Mouse (Mus musculus) stomach, embryonic 16.5 days (tissue): ENCODE measurements around the gene Zfp609. TPM values are rescaled to one million over a fixed set of nuclear protein-coding genes. Genes with fewer than 3 reads are reported as not detected.

Source experiments
- ATAC-seq: fragments of 200-750 bp; cut with Nextera tagmentation; 2 replicates; pipeline ENCODE4 v1.8.0; 2017; ENCODE audit warnings: moderate number of reproducible peaks, moderate TSS enrichment; ENCODE audit not compliant: insufficient read depth, low FRiP score
- H3K27ac ChIP-seq: fragments of 300-500 bp; sonication (generic); 2 replicates; pipeline ENCODE4 v1.5.1; 2014; ENCODE audit warnings: low read length
- H3K27me3 ChIP-seq: fragments of 300-500 bp; sonication (generic); 2 replicates; pipeline ENCODE4 v1.6.1; 2014; ENCODE audit warnings: low read length, control low read depth, mixed read lengths; ENCODE audit not compliant: control insufficient read depth, insufficient read depth
- H3K36me3 ChIP-seq: fragments of 300-500 bp; sonication (generic); 2 replicates; pipeline ENCODE4 v1.6.1; 2014; ENCODE audit warnings: low read length; ENCODE audit not compliant: control insufficient read depth, insufficient read depth
- H3K4me1 ChIP-seq: fragments of 300-500 bp; sonication (generic); 2 replicates; pipeline ENCODE4 v1.6.1; 2014; ENCODE audit warnings: low read length, control low read depth, mixed read lengths; ENCODE audit not compliant: control insufficient read depth, insufficient read depth
- H3K4me2 ChIP-seq: fragments of 300-500 bp; sonication (generic); 2 replicates; pipeline ENCODE4 v1.6.1; 2014; ENCODE audit warnings: low read depth, low read length, mixed read lengths
- H3K4me3 ChIP-seq: fragments of 300-500 bp; sonication (generic); replicated peaks from 2 replicates; pipeline ENCODE4 v1.5.1; 2014; ENCODE audit warnings: mild to moderate bottlenecking, low read length
- H3K9ac ChIP-seq: fragments of 300-500 bp; sonication (generic); 2 replicates; pipeline ENCODE4 v1.6.1; 2014; ENCODE audit warnings: low read length
- H3K9me3 ChIP-seq: fragments of 300-500 bp; sonication (generic); replicated peaks from 2 replicates; pipeline ENCODE4 v1.6.1; 2016; ENCODE audit warnings: low read length, control low read depth; ENCODE audit not compliant: control insufficient read depth
- WGBS: fragments of 180-500 bp; shearing (Covaris S2); extraction: QIAGEN DNeasy Blood & Tissue Kit; methylation state at CpG from one replicate; pipeline ENCODE4 v1.1.7; 2014; 5-methylcytosine and 5-hydroxymethylcytosine counted together
- polyA plus RNA-seq: library from polyadenylated mRNA; unstranded; fragments of >200 nt; fragmentation: Nextera tagmentation; extraction: Ambion mirVana; gene quantifications from 2 replicates; pipeline ENCODE4 v1.2.1, GENCODE M21; 2015

Zfp609 gene
- polyA plus RNA-seq, 1 experiment from 2014 or later, result 5.0 TPM

DNA sequence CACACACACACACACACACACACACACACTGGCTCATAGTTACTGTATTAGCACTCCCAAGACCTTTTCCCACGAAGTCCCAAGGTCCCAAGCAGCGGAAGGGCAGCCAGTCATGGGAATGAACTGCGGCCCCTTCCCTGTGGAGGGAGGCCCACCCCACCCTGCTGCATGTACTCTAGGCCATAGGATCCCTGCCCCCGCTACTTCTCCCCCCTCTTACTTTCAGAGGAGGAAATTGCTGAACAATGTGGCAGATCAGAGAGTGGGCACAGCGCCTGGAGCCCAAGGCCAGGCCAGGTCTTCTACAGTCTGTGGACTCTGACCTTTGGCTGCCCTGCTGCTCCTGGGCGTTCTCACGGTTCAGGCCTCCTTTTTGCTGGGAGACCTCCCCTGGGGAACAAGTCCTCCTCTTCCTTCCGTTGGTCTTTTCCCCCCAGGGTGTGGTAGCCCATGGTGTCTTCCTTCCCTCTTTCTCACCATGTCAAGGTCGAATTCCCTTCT lies 155.9 kb downstream of the Zfp609 start:
- H3K36me3 ChIP-seq, result no peaks in the 10 kb centered on the region
- ATAC-seq, result peak; percentile 35; the same call in 1 of the 2 replicates
- H3K9me3 ChIP-seq, result no peaks in the 10 kb centered on the region
- H3K27ac ChIP-seq, result no peak overlapping the region; the same call in 1 of the 2 replicates
- peaks cover 6% of the 10 kb centered on the region for H3K4me1 ChIP-seq
- no peak overlapping the region for H3K4me2 ChIP-seq
- no peak overlapping the region for H3K4me3 ChIP-seq
- 54% methylated on average over 9 of the region's 9 CpGs for WGBS
- no peak overlapping the region for H3K9ac ChIP-seq
- no peaks in the 10 kb centered on the region for H3K27me3 ChIP-seq

- Histone ChIP-seq H3K27me3 (no peaks in the 10 kb centered on the region), H3K4me2 (no peak within 1 kb of the TSS), H3K27ac (no peak within 1 kb of the TSS), H3K36me3 (no peaks in the 10 kb centered on the region), H3K4me1 (peaks cover 6% of the 10 kb centered on the region), H3K9me3 (no peaks in the 10 kb centered on the region), H3K9ac (no peak within 1 kb of the TSS), H3K4me3 (no peak within 1 kb of the TSS)
- 93% methylated on average over 8 of the region's 8 CpGs for WGBS
- no peak for ATAC-seq
Measured at GRCm38 (mm10) chr9:65667701-65668100, 159.7 kb downstream of the Zfp609 start, which contains the start of gene Oaz2. Gene Oaz2, plus strand, starts transcription at chr9:65668001.

DNA sequence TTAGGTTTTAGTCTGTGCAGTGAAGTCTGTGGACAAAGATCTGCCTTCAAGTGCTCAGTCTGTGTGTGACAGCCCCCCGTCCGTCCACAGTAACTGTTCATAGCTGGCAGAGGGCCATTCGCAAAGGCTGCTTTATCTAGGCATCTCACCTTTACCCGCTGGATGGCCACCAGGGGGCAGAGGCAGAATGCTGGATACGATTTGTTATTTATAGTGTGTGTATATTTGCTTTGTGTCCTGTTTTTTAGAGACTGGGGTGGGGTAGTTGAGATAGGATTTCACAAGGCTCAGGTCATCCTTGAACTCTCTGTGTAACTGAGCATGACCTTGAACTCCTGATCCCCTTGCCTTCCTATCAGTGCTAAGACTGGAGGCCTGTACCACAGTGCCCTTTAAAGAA lies 161.3 kb downstream of the Zfp609 start:
- no peaks in the 10 kb centered on the region for H3K4me1 ChIP-seq
- ATAC-seq, result 0 out of 2 replicates have a peak, but pooled peaks have one; percentile 29
- H3K4me3 ChIP-seq, result no peak overlapping the region
- no peaks in the 10 kb centered on the region for H3K9me3 ChIP-seq
- WGBS, result 18% methylated on average over 5 of the region's 5 CpGs
- no peak overlapping the region for H3K9ac ChIP-seq
- H3K27ac ChIP-seq, result no peak overlapping the region
- H3K27me3 ChIP-seq, result no peaks in the 10 kb centered on the region
- H3K36me3 ChIP-seq, result no peaks in the 10 kb centered on the region
- no peak overlapping the region for H3K4me2 ChIP-seq

GRCm38 (mm10) chr9:65664163-65664562 lies 163.2 kb downstream of the Zfp609 start:
- under 1% methylated on average over 3 of the region's 3 CpGs for WGBS
- Histone ChIP-seq H3K9ac (no peak overlapping the region), H3K4me2 (no peak overlapping the region), H3K27me3 (no peaks in the 10 kb centered on the region), H3K27ac (no peak overlapping the region), H3K9me3 (no peaks in the 10 kb centered on the region), H3K36me3 (no peaks in the 10 kb centered on the region), H3K4me3 (no peak overlapping the region), H3K4me1 (no peaks in the 10 kb centered on the region; the same call in 1 of the 2 replicates)
- ATAC-seq, result no peak

GRCm38 (mm10) chr9:65661493-65661892 lies 165.9 kb downstream of the Zfp609 start:
- no peak for ATAC-seq
- 56% methylated on average over 1 of the region's 1 CpGs for WGBS
- no peaks in the 10 kb centered on the region for H3K9me3 ChIP-seq

DNA sequence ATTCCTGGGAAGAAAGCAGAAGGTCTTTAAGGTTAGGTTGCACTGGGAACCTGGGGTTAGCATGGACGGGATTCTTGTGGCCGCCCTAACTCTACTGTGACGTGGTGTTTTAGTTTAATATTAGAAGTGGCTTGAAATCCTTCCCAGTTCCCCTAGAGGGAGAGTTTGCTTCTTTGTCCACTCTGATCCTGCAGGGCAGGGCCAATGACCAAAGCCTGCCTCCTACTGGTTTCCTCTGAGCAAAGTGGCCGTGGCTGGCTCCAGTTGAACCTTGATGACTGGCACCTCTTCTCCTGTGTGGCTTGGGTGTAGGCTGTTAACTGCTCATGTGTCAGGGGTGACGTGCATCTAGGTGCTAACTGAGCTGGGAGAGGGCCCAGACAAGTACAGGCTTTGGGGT lies 166.3 kb downstream of the Zfp609 start:
- H3K27ac ChIP-seq, result no peak overlapping the region
- no peak for ATAC-seq

More at GRCm38 (mm10) chr9:65661493-65661892, 165.9 kb downstream of the Zfp609 start:
- no peak overlapping the region for H3K4me2 ChIP-seq
- no peaks in the 10 kb centered on the region for H3K36me3 ChIP-seq
- no peaks in the 10 kb centered on the region; the same call in 1 of the 2 replicates for H3K4me1 ChIP-seq
- H3K27me3 ChIP-seq, result no peaks in the 10 kb centered on the region
- no peak overlapping the region for H3K27ac ChIP-seq
- H3K4me3 ChIP-seq, result no peak overlapping the region
- H3K9ac ChIP-seq, result peak overlapping the region; percentile 10; the same call in 1 of the 2 replicates

GRCm38 (mm10) chr9:65657218-65657617 lies 170.1 kb downstream of the Zfp609 start:
- Histone ChIP-seq H3K4me1 (no peaks in the 10 kb centered on the region; the same call in 1 of the 2 replicates), H3K4me2 (no peak overlapping the region), H3K36me3 (no peaks in the 10 kb centered on the region), H3K4me3 (no peak overlapping the region), H3K27ac (no peak overlapping the region), H3K9ac (no peak overlapping the region), H3K9me3 (no peaks in the 10 kb centered on the region), H3K27me3 (no peaks in the 10 kb centered on the region)
- 88% methylated on average over 3 of the region's 3 CpGs for WGBS
- no peak for ATAC-seq

More for the DNA sequence above, 166.3 kb downstream of the Zfp609 start:
- no peaks in the 10 kb centered on the region for H3K27me3 ChIP-seq
- no peak overlapping the region for H3K4me2 ChIP-seq
- no peaks in the 10 kb centered on the region for H3K36me3 ChIP-seq
- H3K4me1 ChIP-seq, result no peaks in the 10 kb centered on the region; the same call in 1 of the 2 replicates
- H3K9me3 ChIP-seq, result no peaks in the 10 kb centered on the region
- WGBS, result 74% methylated on average over 5 of the region's 5 CpGs
- no peak overlapping the region for H3K4me3 ChIP-seq
- peak overlapping the region; percentile 10; the same call in 1 of the 2 replicates for H3K9ac ChIP-seq

- Histone ChIP-seq H3K4me3 (no peak overlapping the region), H3K27me3 (no peaks in the 10 kb centered on the region), H3K4me2 (no peak overlapping the region), H3K9ac (no peak overlapping the region), H3K4me1 (no peaks in the 10 kb centered on the region; the same call in 1 of the 2 replicates), H3K9me3 (no peaks in the 10 kb centered on the region), H3K36me3 (no peaks in the 10 kb centered on the region), H3K27ac (no peak overlapping the region)
- ATAC-seq, result no peak
- 72% methylated on average over 8 of the region's 8 CpGs for WGBS
Measured at GRCm38 (mm10) chr9:65655540-65655939, 171.8 kb downstream of the Zfp609 start.

- Histone ChIP-seq H3K9ac (no peak overlapping the region), H3K36me3 (no peaks in the 10 kb centered on the region), H3K9me3 (no peaks in the 10 kb centered on the region), H3K27me3 (no peaks in the 10 kb centered on the region), H3K4me2 (no peak overlapping the region), H3K4me3 (no peak overlapping the region), H3K27ac (no peak overlapping the region), H3K4me1 (peaks cover 4% of the 10 kb centered on the region)
- WGBS, result 76% methylated on average over 3 of the region's 3 CpGs
- no peak for ATAC-seq
Measured at GRCm38 (mm10) chr9:65654700-65655237, 172.6 kb downstream of the Zfp609 start.
